Mouse (Mus musculus): Measurements from ENCODE around the gene Zfp62. TPM values are rescaled to one million over a fixed set of nuclear protein-coding genes. Genes with fewer than 3 reads are reported as not detected.
"Not testable (repeated sequence)": the region's sequence is repeated elsewhere in the genome, so short reads cannot be mapped to it uniquely, and the experiment has no call there.

The Zfp62 gene
- 16.2 and 16.6 TPM in 2 replicates for polyA plus RNA-seq (2016; fragmentation: Nextera tagmentation; extraction: Ambion mirVana)

GRCm38 (mm10) chr11:49203129-49203768 is at the start of gene Zfp62:
Gene Zfp62 (plus strand): TSS chr11:49203292.
- peaks cover 53% of the 10 kb centered on the region for H3K4me1 ChIP-seq

DNA sequence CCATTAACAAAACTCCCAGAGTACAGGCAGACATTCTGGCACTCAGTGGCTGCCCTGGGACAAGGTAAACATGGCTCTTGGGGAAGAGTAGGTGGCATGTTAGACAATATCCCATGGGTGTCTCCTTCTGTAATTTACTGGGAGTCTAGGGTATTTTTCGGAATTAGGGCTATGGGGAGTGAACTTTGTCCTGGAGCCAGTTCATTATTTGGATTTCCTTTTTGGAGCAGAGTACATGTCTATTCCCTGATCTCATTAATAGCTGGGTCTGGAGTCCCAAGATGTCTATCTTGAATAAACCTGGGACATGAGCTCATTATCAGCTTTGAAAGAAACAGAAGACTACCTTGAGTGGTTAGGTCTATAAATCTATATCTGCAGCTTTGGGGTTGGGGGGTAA is 49.0 kb upstream of the Zfp62 start, which contains the start of gene Olfr1394:
Gene Olfr1394, plus strand, starts transcription at position 301 of the 400 bp plus-strand sequence.
- H3K4me3 ChIP-seq: no peak within 1 kb of the TSS
- H3K9me3 ChIP-seq (replicated peaks): no peaks in the 10 kb centered on the region
- 62% methylated on average over 1 of the region's 1 CpGs for WGBS (ENCODE audit: insufficient replicate concordance)
- no peak within 1 kb of the TSS for H3K4me2 ChIP-seq
- ATAC-seq: no peak
- H3K4me1 ChIP-seq: no peaks in the 10 kb centered on the region
- no peaks in the 10 kb centered on the region for H3K27me3 ChIP-seq (replicated peaks)
- no peak within 1 kb of the TSS for H3K27ac ChIP-seq
- no peak within 1 kb of the TSS for H3K9ac ChIP-seq
- H3K36me3 ChIP-seq: no peaks in the 10 kb centered on the region

More at GRCm38 (mm10) chr11:49203129-49203768, at the start of gene Zfp62:
- Histone ChIP-seq H3K4me3 (peak within 1 kb of the TSS; percentile 79), H3K9me3 (replicated peaks) (no peaks in the 10 kb centered on the region), H3K9ac (peak within 1 kb of the TSS; percentile 90), H3K36me3 (peaks cover 13% of the 10 kb centered on the region), H3K4me2 (peak within 1 kb of the TSS; percentile 89), H3K27ac (peak within 1 kb of the TSS; percentile 99), H3K27me3 (replicated peaks) (no peaks in the 10 kb centered on the region)
- under 1% methylated on average over 47 of the region's 47 CpGs for WGBS (ENCODE audit: insufficient replicate concordance)
- ATAC-seq: peak; percentile 92

DNA sequence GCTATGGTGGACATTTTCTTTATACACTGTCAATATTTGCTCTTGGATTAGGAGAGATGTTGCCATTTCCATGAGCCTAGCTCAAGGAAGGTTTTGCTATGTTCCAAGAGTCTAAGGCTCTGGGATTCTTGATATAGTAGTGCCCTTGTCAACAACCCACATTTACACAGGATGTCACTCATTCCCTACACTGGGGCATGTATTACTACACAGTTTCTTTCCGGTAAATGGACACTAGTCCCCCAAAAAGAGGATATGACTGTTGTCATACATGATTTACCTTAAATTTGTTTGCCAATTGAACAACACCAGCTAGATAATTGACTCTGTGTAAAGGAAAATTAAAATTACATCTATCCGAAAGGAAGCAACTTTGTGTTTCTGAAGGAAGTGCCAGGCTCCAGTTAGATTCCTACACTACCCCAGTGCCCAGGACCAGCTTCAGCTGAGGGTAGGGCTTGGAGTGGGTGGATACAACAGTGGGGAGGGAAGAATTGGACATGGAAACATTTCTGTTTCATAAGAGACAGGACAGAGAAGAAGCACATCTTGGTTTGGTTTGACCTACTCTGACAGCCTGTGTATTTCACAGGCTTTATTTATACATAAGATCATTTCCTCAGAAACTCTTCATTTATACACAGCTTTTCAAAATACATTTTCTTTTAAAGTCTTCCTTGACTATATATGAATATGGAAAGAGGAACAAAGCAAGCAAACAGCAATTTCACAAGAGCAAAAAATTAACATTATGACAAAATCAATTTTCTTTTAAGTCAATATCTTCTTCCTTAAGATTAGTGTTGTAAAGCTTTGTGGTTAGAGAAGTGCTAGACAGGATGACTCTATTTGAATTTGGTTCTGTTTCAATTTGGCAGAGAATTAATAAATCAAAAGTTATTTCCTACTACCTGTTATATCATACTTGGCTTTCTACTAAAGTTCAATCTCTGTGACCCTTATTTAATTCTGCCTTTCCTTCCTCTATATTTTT is 46.0 kb upstream of the Zfp62 start:
- no peaks in the 10 kb centered on the region for H3K27me3 ChIP-seq (replicated peaks)
- H3K9ac ChIP-seq: no peak overlapping the region
- H3K4me1 ChIP-seq: no peaks in the 10 kb centered on the region
- no peaks in the 10 kb centered on the region for H3K9me3 ChIP-seq (replicated peaks)
- no peaks in the 10 kb centered on the region for H3K36me3 ChIP-seq
- no peak overlapping the region for H3K4me3 ChIP-seq
- no peak overlapping the region for H3K4me2 ChIP-seq
- WGBS (ENCODE audit: insufficient replicate concordance): 75% methylated on average over 2 of the region's 2 CpGs
- no peak overlapping the region for H3K27ac ChIP-seq
- no peak for ATAC-seq

- H3K4me2 ChIP-seq: peak overlapping the region; percentile 58
- H3K27me3 ChIP-seq (replicated peaks): peaks cover 22% of the 10 kb centered on the region
- no peak overlapping the region for H3K27ac ChIP-seq
- no peaks in the 10 kb centered on the region for H3K36me3 ChIP-seq
- H3K9ac ChIP-seq: no peak overlapping the region
- peak overlapping the region; percentile 30 for H3K4me3 ChIP-seq
- no peak for ATAC-seq
- H3K4me1 ChIP-seq: peaks cover 3% of the 10 kb centered on the region; the same call in 1 of the 2 replicates
- WGBS (ENCODE audit: insufficient replicate concordance): 13% methylated on average over 50 of the region's 50 CpGs
- peaks cover 8% of the 10 kb centered on the region for H3K9me3 ChIP-seq (replicated peaks)
These were observed 34.1 kb upstream of the Zfp62 start for GRCm38 (mm10) chr11:49168839-49169611.

GRCm38 (mm10) chr11:49170576-49170975 is 32.5 kb upstream of the Zfp62 start:
- Histone ChIP-seq H3K27me3 (replicated peaks) (peaks cover 22% of the 10 kb centered on the region), H3K36me3 (no peaks in the 10 kb centered on the region), H3K9me3 (replicated peaks) (peaks cover 8% of the 10 kb centered on the region), H3K27ac (no peak overlapping the region), H3K4me1 (peaks cover 12% of the 10 kb centered on the region), H3K4me2 (no peak overlapping the region), H3K4me3 (no peak overlapping the region), H3K9ac (no peak overlapping the region)
- WGBS (ENCODE audit: insufficient replicate concordance): 23% methylated on average over 4 of the region's 4 CpGs
- ATAC-seq: no peak

GRCm38 (mm10) chr11:49175345-49175744 is 27.7 kb upstream of the Zfp62 start:
- Histone ChIP-seq H3K4me1 (peaks cover 9% of the 10 kb centered on the region; the same call in 1 of the 2 replicates), H3K9me3 (replicated peaks) (no peaks in the 10 kb centered on the region), H3K27ac (no peak overlapping the region), H3K27me3 (replicated peaks) (peaks cover under 1% of the 10 kb centered on the region; the same call in 1 of the 2 replicates), H3K9ac (no peak overlapping the region), H3K4me2 (no peak overlapping the region), H3K36me3 (no peaks in the 10 kb centered on the region), H3K4me3 (no peak overlapping the region)
- no peak for ATAC-seq
- WGBS (ENCODE audit: insufficient replicate concordance): 25% methylated on average over 8 of the region's 8 CpGs

DNA sequence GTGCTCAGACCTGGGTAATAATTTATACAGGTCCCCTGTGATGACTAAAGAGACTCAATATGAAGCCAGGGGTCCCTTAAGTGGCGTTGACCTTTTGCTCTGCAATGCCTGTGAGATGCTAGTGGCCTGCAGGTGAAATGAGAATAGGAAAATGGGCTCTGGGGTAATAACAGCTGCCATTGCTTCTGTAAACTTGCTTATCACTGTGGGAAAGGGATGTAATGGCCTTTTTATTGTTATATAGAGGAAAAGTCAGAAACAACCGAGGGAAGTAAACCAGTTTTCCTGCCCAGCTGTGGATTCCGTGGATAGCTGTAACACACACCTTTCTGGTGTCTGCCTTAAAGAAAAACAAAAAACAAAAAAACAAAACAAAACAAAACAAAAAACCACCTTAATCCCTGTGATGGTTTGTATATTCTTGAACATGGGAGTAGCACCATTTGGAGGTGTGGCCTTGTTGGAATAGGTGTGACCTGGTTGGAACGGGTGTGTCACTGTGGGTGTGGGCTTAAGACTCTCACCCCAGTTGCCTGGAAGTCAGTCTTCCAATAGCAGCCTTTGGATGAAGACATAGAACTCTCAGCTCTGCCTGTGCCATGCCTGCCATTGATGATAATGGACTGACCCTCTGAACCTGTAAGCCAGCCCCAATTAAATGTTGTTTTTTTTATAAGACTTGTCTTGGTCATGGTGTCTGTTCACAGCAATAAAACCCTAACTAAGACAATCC is 26.9 kb upstream of the Zfp62 start:
- not testable (repeated sequence) for ATAC-seq; H3K4me2 ChIP-seq; H3K36me3 ChIP-seq; H3K9ac ChIP-seq; H3K4me3 ChIP-seq; H3K27me3 ChIP-seq (replicated peaks); H3K4me1 ChIP-seq; H3K9me3 ChIP-seq (replicated peaks); H3K27ac ChIP-seq
- WGBS (ENCODE audit: insufficient replicate concordance): 69% methylated on average over 4 of the region's 4 CpGs

GRCm38 (mm10) chr11:49183172-49183571 is 19.9 kb upstream of the Zfp62 start:
- Histone ChIP-seq H3K9me3 (replicated peaks) (no peaks in the 10 kb centered on the region), H3K4me1 (no peaks in the 10 kb centered on the region), H3K4me2 (no peak overlapping the region), H3K36me3 (no peaks in the 10 kb centered on the region), H3K4me3 (no peak overlapping the region), H3K9ac (no peak overlapping the region), H3K27ac (no peak overlapping the region), H3K27me3 (replicated peaks) (no peaks in the 10 kb centered on the region; the same call in 1 of the 2 replicates)
- 69% methylated on average over 1 of the region's 1 CpGs for WGBS (ENCODE audit: insufficient replicate concordance)
- no peak for ATAC-seq

DNA sequence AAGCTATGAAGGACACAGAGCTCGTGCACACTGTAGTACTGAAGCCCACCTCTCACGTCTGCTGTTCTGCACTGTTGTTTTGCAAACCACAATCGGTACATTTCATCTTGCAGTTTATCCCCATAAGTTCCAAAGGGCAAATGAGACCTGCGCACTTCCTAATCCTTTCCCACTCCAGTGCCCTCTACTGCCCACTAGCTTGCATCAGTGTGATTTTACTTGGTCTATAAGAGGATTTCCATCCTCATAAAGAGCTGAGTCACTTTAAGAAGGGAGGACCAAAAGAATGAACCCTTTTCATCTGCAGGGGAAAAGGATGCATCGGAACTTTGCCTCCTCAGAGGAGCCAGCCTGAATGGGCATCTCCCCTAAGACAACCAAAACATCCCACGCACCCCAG is 16.6 kb upstream of the Zfp62 start:
- no peak for ATAC-seq
- 67% methylated on average over 6 of the region's 6 CpGs for WGBS (ENCODE audit: insufficient replicate concordance)
- Histone ChIP-seq H3K36me3 (no peaks in the 10 kb centered on the region), H3K4me2 (no peak overlapping the region), H3K4me3 (no peak overlapping the region), H3K4me1 (no peaks in the 10 kb centered on the region), H3K27ac (no peak overlapping the region), H3K27me3 (replicated peaks) (no peaks in the 10 kb centered on the region; the same call in 1 of the 2 replicates), H3K9me3 (replicated peaks) (no peaks in the 10 kb centered on the region), H3K9ac (no peak overlapping the region)

GRCm38 (mm10) chr11:49186955-49187488 is 16.1 kb upstream of the Zfp62 start, which contains the start of gene Btnl9:
Gene Btnl9 (minus strand): TSS chr11:49187159.
- Histone ChIP-seq H3K4me3 (no peak within 1 kb of the TSS), H3K9ac (no peak within 1 kb of the TSS), H3K9me3 (replicated peaks) (no peaks in the 10 kb centered on the region), H3K4me2 (no peak within 1 kb of the TSS), H3K36me3 (no peaks in the 10 kb centered on the region), H3K27ac (no peak within 1 kb of the TSS), H3K27me3 (replicated peaks) (no peaks in the 10 kb centered on the region; the same call in 1 of the 2 replicates), H3K4me1 (no peaks in the 10 kb centered on the region)
- 55% methylated on average over 8 of the region's 8 CpGs for WGBS (ENCODE audit: insufficient replicate concordance)
- no peak for ATAC-seq

GRCm38 (mm10) chr11:49187701-49188100 is 15.4 kb upstream of the Zfp62 start:
- Histone ChIP-seq H3K27me3 (replicated peaks) (no peaks in the 10 kb centered on the region; the same call in 1 of the 2 replicates), H3K36me3 (no peaks in the 10 kb centered on the region), H3K27ac (no peak overlapping the region), H3K4me2 (no peak overlapping the region), H3K9ac (no peak overlapping the region), H3K4me1 (no peaks in the 10 kb centered on the region), H3K9me3 (replicated peaks) (no peaks in the 10 kb centered on the region), H3K4me3 (no peak overlapping the region)
- no peak for ATAC-seq
- 66% methylated on average over 10 of the region's 10 CpGs for WGBS (ENCODE audit: insufficient replicate concordance)

All from liver, embryonic 12.5 days (tissue).